Mouse (Mus musculus) embryonic fibroblast, embryonic 13.5 days (primary cell): ENCODE results near the gene Mpdz.

ENCODE experiments used
- CTCF ChIP-seq: IDR thresholded peaks from 2 replicates; pipeline ENCODE4 v1.5.1; 2011; ENCODE audit warnings: mild to moderate bottlenecking, control low read depth, low read length, moderate library complexity, borderline replicate concordance; ENCODE audit not compliant: insufficient read depth
- POLR2A ChIP-seq: IDR thresholded peaks from 2 replicates; pipeline ENCODE4 v1.6.1; 2011; ENCODE audit warnings: low read depth, mild to moderate bottlenecking, control low read depth, low read length, moderate library complexity

GRCm38 (mm10) chr4:81252859-81253780, 189.5 kb downstream of the Mpdz start:
- TF ChIP-seq CTCF (no peak), POLR2A (no peak)
